Mouse (Mus musculus) common myeloid progenitor, adult 5-6 weeks (primary cell): Measurements from ENCODE around the gene Apof. TPM values are rescaled to one million over a fixed set of nuclear protein-coding genes. Genes with fewer than 3 reads are reported as not detected.

Source experiments
- ATAC-seq: replicated peaks from 2 replicates; pipeline ENCODE4 v1.8.0; 2016; ENCODE audit warnings: low read depth, mild to moderate bottlenecking, moderate TSS enrichment, inconsistent platforms; ENCODE audit not compliant: poor library complexity, severe bottlenecking
- total RNA-seq: library from RNA; stranded (forward); fragments of 200-1000, 187-1606 nt; gene quantifications from 2 replicates; pipeline ENCODE4 v1.2.3, GENCODE M21; 2017

Gene Apof
- not detected in 2 replicates for total RNA-seq

- ATAC-seq = no peak
Observed at GRCm38 (mm10) chr10:128268371-128268770, at the start of gene Apof. Gene Apof (plus strand): TSS chr10:128268671.

GRCm38 (mm10) chr10:128221533-128222286, 46.8 kb upstream of the Apof start:
- no peak for ATAC-seq

DNA sequence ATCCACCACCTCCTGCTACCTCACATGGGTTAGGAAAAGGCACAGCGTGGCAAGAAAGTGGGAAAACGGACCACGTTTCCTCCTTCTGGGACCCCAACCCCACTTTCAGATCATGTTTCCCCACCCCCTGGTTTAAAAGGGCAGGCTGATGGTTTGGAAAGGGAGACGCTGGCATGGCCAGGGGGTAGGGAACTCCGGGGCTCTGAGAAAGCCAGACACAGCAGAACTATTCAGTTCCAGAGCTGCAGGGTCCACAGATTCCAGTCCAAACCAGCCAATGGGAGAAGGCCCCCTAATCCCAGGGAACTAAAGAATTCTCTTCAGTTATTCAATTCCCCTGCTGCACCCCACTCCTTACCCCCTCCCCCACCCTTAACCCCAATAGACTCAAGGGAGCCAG, 43.4 kb upstream of the Apof start:
- ATAC-seq = no peak

DNA sequence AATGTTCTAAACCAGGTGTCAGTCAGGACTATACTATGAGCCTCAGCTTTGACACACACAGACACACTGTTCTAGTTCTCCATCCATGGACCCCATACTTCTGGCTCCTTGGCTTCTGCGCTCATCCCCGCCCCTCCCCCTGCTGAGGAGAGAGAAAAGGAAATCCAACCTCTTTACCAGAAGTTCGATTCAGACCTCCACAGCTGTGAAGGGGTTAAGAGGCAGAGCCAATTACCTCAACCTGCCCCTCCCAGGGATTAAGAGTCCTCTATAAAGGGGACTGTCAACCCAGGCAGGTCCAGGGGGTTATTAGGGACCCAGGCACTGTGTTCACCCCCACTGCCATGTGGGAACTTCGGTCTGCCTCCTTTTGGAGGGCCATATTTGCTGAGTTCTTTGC, 42.9 kb upstream of the Apof start, which contains the start of gene Mip:
TSS of gene Mip (plus strand) at position 301 of the 400 bp plus-strand sequence.
- no peak for ATAC-seq

DNA sequence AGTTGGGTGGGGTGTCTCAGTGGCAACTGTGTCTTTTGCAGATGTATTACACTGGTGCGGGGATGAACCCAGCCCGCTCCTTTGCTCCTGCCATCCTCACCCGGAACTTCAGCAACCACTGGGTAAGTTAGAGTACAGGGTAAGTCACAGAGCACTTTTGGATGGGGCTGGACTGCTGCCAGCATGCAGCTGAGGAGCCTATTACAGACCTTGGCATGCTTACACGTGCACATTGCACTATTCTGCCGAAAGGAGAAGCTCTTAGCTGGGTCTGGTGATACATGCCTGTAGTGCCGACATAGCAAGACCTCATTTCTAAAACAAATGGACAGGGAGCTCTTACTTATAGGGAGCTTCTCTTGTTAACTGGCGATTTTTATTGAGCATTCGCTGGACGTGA, 40.9 kb upstream of the Apof start:
- no peak for ATAC-seq

DNA sequence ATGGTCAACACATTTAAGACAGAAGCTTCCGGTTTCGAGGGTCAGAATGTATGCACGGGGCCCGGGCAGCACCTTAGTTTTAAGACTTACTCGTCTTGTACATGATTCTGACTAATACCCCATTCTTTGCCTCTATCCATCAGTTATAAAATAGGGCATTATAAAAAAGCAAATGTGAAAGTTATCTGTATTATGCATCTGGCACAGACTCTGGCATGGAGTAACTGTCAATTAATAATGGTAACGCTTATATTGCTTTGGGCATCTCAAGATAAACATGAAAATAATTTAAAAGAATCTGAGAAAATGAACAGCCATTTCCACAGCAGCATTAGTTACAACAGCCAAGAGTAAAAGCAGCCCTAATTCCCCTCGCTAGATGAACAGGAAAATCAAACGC, 40.5 kb upstream of the Apof start:
- no peak for ATAC-seq

GRCm38 (mm10) chr10:128230582-128230981, 37.9 kb upstream of the Apof start:
- no peak for ATAC-seq

GRCm38 (mm10) chr10:128231146-128231545, 37.3 kb upstream of the Apof start:
- no peak; the same call in 1 of the 2 replicates for ATAC-seq

- peak; percentile 53 for ATAC-seq
Observed at GRCm38 (mm10) chr10:128231697-128232419, 36.6 kb upstream of the Apof start, which contains the start of gene Timeless. Gene Timeless (plus strand): TSS chr10:128232065.

DNA sequence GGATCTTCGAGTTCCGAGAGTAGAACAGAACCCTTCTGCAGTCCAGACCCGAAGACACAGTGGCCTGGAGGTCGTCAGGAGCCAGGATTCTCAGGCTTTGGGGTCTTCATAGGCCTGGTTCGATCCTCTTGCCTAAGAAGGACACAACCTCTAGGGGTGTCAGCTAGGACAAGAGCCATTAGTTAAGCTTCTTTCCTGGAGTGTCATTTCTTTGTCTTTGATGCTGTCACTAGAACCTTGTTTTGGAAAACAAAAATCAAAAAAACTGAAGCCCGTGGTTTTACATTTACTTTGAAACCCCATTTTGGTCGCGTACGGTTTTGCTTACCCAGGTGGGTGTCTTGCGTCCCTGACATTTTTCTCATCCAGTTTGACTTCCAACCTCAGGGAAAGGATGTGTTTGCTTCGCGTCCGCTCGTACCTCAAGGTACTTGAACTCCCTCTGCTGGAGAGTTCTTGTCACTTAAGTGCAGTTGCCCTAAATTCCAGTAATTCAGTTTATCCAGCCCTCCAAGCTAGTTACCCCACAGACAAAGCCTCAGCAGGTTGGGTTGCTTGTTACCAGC, 36.0 kb upstream of the Apof start:
- peak; percentile 74 for ATAC-seq

DNA sequence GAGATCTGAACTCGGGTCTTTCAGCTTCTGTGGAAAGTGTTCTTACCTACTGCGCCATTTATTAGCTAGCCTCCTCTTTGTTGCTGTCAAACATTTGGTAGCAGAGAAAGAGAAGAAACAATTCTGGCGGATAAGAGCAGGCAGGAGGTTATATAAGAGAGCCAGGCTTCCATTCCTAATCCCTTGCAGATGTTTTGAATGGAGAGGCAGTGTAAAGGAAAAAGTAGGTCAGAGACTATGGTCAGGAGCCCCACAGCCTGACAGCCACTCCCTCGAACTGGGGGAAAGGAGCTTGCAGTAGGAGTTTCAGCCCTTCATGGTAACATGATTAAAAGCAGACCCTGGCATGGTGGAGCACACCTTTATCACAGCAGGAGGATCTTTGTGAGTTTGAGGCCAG, 32.1 kb upstream of the Apof start:
- ATAC-seq = no peak

- peak; percentile 39 for ATAC-seq
Observed at GRCm38 (mm10) chr10:128237807-128238480, 30.5 kb upstream of the Apof start.

DNA sequence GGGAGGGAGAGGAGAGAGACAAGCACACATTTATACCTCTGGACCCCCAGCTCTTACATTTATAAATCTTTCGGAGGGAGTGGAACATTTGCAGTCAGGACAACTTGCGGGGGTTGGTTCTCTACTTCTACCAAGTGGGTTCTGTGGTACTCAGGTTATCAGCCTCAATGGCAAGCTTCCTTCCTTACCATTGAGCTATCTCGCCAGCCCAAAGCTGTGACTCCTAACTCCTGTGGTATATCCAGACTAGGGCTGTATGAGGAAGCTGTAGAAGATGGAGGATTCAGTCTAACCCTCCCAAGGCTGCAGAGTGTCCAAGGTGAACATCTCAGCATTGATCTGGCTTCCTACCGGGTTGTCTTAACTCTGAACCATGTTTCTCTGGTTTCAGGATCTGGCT, 29.3 kb upstream of the Apof start:
- ATAC-seq = peak; percentile 24; the same call in 1 of the 2 replicates

- peak; percentile 36; the same call in 1 of the 2 replicates for ATAC-seq
Observed at GRCm38 (mm10) chr10:128240131-128240530, 28.3 kb upstream of the Apof start.

GRCm38 (mm10) chr10:128243252-128243651, 25.2 kb upstream of the Apof start:
- ATAC-seq = no peak

GRCm38 (mm10) chr10:128244121-128244520, 24.4 kb upstream of the Apof start:
- no peak for ATAC-seq

DNA sequence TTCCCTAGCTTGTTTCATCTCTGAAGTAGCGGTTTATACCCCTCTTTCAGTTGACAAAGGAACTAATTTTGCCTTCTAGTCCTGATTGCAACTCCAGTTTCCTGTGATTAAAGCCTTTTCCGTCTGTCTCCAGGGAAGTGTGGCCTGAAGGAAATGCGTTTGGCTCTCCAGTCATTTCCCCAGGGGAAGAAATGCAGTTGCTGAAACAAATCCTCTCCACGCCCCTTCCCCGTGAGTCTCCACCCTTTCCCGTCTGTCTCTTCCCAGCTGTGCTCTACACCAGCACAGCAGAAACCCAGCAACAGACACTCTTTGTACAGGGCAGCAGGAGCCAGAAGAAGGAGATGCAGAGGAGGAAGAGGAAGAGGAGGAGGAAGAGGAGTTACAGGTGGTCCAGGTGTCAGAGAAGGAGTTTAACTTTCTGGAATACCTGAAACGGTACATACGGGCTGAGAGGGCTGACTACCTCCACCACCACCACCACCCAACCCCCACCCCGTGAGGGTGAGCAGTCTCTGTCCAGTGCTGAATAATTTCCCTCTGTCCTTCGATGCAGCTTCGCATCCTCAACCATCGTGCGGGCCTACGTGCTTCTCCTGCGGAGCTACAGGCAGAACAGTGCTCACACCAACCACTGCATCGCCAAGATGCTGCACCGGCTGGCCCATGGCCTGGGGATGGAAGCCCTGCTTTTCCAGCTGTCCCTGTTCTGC, 21.3 kb upstream of the Apof start:
- no peak for ATAC-seq

GRCm38 (mm10) chr10:128250565-128250964, 17.9 kb upstream of the Apof start:
- no peak for ATAC-seq

DNA sequence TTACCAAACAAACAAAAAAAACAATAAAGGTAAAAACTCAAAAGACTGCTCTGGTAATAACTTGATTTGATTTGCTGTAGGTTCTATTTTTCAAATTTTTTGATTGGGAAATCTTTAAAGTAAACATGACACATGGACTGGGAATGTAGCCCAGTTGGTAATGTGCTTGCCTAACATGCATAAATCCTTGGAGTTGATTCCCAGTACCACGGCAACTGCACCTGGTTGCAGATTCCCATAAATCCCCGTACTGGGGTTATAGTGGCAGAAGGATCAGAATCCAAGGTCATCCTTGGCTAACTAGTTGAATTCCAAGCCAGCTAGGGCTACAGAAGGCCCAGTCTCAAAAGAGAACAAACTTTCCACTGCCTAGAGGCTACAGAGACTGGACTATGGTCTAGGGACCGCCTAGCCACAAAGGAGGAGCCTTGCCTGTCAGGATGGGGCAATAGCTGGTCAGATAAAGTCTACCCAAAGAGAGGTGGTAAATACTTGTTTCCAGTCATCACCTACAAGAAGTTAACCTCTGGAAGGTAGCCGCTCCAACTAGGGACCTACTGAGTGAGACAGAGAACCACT, 14.7 kb upstream of the Apof start, which contains the start of gene Apon:
TSS of gene Apon (plus strand) at position 420 of the 579 bp plus-strand sequence.
- no peak for ATAC-seq
